9 mouse cellular contexts compared by ENCODE assay signal in the genomic region with DNA sequence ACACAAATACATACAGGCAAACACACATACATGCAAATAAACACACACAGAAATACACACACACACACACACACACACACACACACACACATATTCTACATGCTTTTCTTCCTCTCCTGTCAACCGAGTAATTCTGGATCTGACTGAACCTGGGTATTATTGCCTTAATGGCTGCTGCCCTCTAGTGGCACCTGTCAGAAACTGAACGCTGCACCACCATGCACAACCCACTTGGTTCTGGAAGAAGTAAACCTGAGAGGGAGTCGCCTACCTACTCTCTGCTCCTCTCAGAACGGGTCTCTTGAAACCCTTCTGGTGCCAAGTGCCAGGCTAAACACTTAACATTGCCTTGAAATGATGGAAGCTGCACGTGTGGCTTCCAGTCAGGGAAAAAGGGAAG. TPM values are rescaled to one million over a fixed set of nuclear protein-coding genes. Genes with fewer than 3 reads are reported as not detected.
A peak's percentile ranks its signal among the peaks of the same experiment; 100 is the strongest.
DNase-seq lines count a peak whose midpoint lies in the region; ATAC-seq and TF ChIP-seq lines count a peak whose summit lies in the region.
"Had no signal": no experiment of that assay in that cellular context is flagged by ENCODE, and none has a peak within 500 bp of the region (broad histone marks: within the 10 kb centered on the region; RNA-seq: fewer than 3 reads in every experiment).

No protein-coding gene starts in this region.

- H3K36me3 ChIP-seq in MEL (ENCODE audit: control insufficient read depth in 1 of 2, insufficient read depth in 2 of 2, low read length in 2 of 2), result no peaks in the 10 kb centered on the region
- no peaks in the 10 kb centered on the region for H3K36me3 ChIP-seq in embryonic facial prominence, embryonic 14.5 days (ENCODE audit: control insufficient read depth, insufficient read depth, low read length)
- H3K36me3 ChIP-seq in heart, embryonic 12.5 days, result no peaks in the 10 kb centered on the region
- no peaks in the 10 kb centered on the region for H3K36me3 ChIP-seq in lung, embryonic 16.5 days (ENCODE audit: control insufficient read depth, insufficient read depth, low read length)

- peak; percentile 95 for TF ChIP-seq RAD21 in MEL (IDR thresholded peaks at IDR 0.05; ENCODE audit: low read depth, low read length)

- H3K27me3 ChIP-seq in MEL (ENCODE audit: control insufficient read depth in 1 of 2, insufficient read depth in 2 of 2, low read length in 2 of 2), result peaks cover 0 to 7% of the 10 kb centered on the region in 2 experiments; a peak in 2 of 4 replicates
- H3K27me3 ChIP-seq in embryonic facial prominence, embryonic 14.5 days (replicated peaks; ENCODE audit: control insufficient read depth, insufficient read depth, low read length), result no peaks in the 10 kb centered on the region
- H3K27me3 ChIP-seq in heart, embryonic 12.5 days (replicated peaks), result peaks cover 17% of the 10 kb centered on the region; the same call in 1 of the 2 replicates
- no peaks in the 10 kb centered on the region for H3K27me3 ChIP-seq in lung, embryonic 16.5 days (ENCODE audit: control insufficient read depth, insufficient read depth, low read depth, low read length)

- peak; percentile 85 to 96 (median 90) for TF ChIP-seq CTCF in MEL (IDR thresholded peaks at IDR 0.05 in 2 of 3, conservative IDR thresholded peaks at IDR 0.05 in 1 of 3; ENCODE audit: control insufficient read depth in 1 of 3, insufficient read depth in 1 of 3, low read depth in 2 of 3, low read length in 3 of 3, poor library complexity in 1 of 3, severe bottlenecking in 1 of 3)

- peak; percentile 62 for ATAC-seq in embryonic facial prominence, embryonic 14.5 days (ENCODE audit: low read depth)
- ATAC-seq in heart, embryonic 12.5 days (ENCODE audit: insufficient number of reproducible peaks, low FRiP score), result no peak
- ATAC-seq in lung, embryonic 16.5 days (ENCODE audit: low read depth), result peak; percentile 72

- H3K79me2 ChIP-seq in MEL (ENCODE audit: control insufficient read depth, insufficient read depth, low read length, poor library complexity), result no peaks in the 10 kb centered on the region

- H3K4me1 ChIP-seq in MEL (ENCODE audit: control insufficient read depth in 1 of 2, insufficient read depth in 2 of 2, low read length in 2 of 2), result no peaks in the 10 kb centered on the region
- no peaks in the 10 kb centered on the region for H3K4me1 ChIP-seq in embryonic facial prominence, embryonic 14.5 days (ENCODE audit: control insufficient read depth, insufficient read depth, low read length)
- peaks cover 10% of the 10 kb centered on the region; the same call in 1 of the 2 replicates for H3K4me1 ChIP-seq in heart, embryonic 12.5 days (replicated peaks)
- H3K4me1 ChIP-seq in lung, embryonic 16.5 days (replicated peaks; ENCODE audit: control insufficient read depth, insufficient read depth, low read length), result 0 out of 2 replicates have a peak, but pooled peaks cover 5% of the 10 kb centered on the region

- DNase-seq in MEL (ENCODE audit: low read depth, low spot score), result peak; percentile 83
- DNase-seq in adrenal gland, postnatal 4 days (ENCODE audit: low spot score in 2 of 2), result peak; percentile 34 to 50
- DNase-seq in embryonic facial prominence, embryonic 14.5 days (ENCODE audit: low spot score), result peak; percentile 87
- DNase-seq in layer of hippocampus, postnatal 10 days (ENCODE audit: low spot score in 2 of 2), result peak; percentile 83 to 89
- DNase-seq in retina, embryonic 14.5 days (ENCODE audit: low spot score), result peak; percentile 95
- peak; percentile 68 for DNase-seq in yolk sac, embryonic 10.5 days (ENCODE audit: low spot score)

- TF ChIP-seq POLR2A in MEL (IDR thresholded peaks at IDR 0.05; ENCODE audit: control insufficient read depth in 1 of 2, insufficient read depth in 1 of 2, low read depth in 1 of 2, low read length in 2 of 2, poor library complexity in 1 of 2), result no peak

- no peak overlapping the region for H3K9ac ChIP-seq in MEL (ENCODE audit: control insufficient read depth, low read depth, low read length, poor library complexity, severe bottlenecking)
- no peak overlapping the region for H3K9ac ChIP-seq in embryonic facial prominence, embryonic 14.5 days (ENCODE audit: low read depth, low read length)
- 0 out of 2 replicates have a peak overlapping the region, but pooled peaks have one; percentile 14 for H3K9ac ChIP-seq in heart, embryonic 12.5 days
- no peak overlapping the region for H3K9ac ChIP-seq in lung, embryonic 16.5 days (ENCODE audit: low read length)

- no peak overlapping the region for H3K4me2 ChIP-seq in embryonic facial prominence, embryonic 14.5 days (ENCODE audit: low read depth, low read length)
- H3K4me2 ChIP-seq in heart, embryonic 12.5 days, result no peak overlapping the region
- H3K4me2 ChIP-seq in lung, embryonic 16.5 days (ENCODE audit: low read depth, low read length), result 0 out of 2 replicates have a peak overlapping the region, but pooled peaks have one; percentile 2

- H3K4me3 ChIP-seq in MEL (ENCODE audit: control insufficient read depth in 1 of 2, insufficient read depth in 1 of 2, low read depth in 2 of 2, low read length in 2 of 2), result no peak overlapping the region
- no peak overlapping the region for H3K4me3 ChIP-seq in embryonic facial prominence, embryonic 14.5 days (ENCODE audit: low read depth, low read length)
- no peak overlapping the region for H3K4me3 ChIP-seq in heart, embryonic 12.5 days
- H3K4me3 ChIP-seq in lung, embryonic 16.5 days (ENCODE audit: low read length), result no peak overlapping the region

- no peak for TF ChIP-seq EP300 in MEL (IDR thresholded peaks at IDR 0.05; ENCODE audit: low read depth in 1 of 2, low read length in 2 of 2)

- H3K9me3 ChIP-seq in MEL (replicated peaks; ENCODE audit: insufficient read depth, low read length), result no peaks in the 10 kb centered on the region
- H3K9me3 ChIP-seq in embryonic facial prominence, embryonic 14.5 days (ENCODE audit: control insufficient read depth, low read length), result no peaks in the 10 kb centered on the region
- H3K9me3 ChIP-seq in heart, embryonic 12.5 days (replicated peaks), result no peaks in the 10 kb centered on the region
- H3K9me3 ChIP-seq in lung, embryonic 16.5 days (ENCODE audit: control insufficient read depth, low read length), result no peaks in the 10 kb centered on the region

- no peak overlapping the region for H3K27ac ChIP-seq in MEL (ENCODE audit: control insufficient read depth, low read depth, low read length)
- no peak overlapping the region for H3K27ac ChIP-seq in embryonic facial prominence, embryonic 14.5 days (replicated peaks; ENCODE audit: low read depth, low read length)
- no peak overlapping the region for H3K27ac ChIP-seq in heart, embryonic 12.5 days (ENCODE audit: poor library complexity, severe bottlenecking)
- no peak overlapping the region for H3K27ac ChIP-seq in lung, embryonic 16.5 days (ENCODE audit: low read length)
- H3K27ac ChIP-seq: macrophage had no signal

- WGBS in embryonic facial prominence, embryonic 14.5 days, result 4% methylated on average over 5 of the region's 5 CpGs
- WGBS in heart, embryonic 12.5 days, result 2% methylated on average over 5 of the region's 5 CpGs
- 1% methylated on average over 5 of the region's 5 CpGs for WGBS in lung, embryonic 16.5 days

TF ChIP-seq in MEL, 35 proteins besides CTCF, POLR2A, EP300 and RAD21:
- TF ChIP-seq ZC3H11A (IDR thresholded peaks at IDR 0.05; ENCODE audit: low read depth, low read length), result peak; percentile 91
- no peak for TF ChIP-seq KAT2A (conservative IDR thresholded peaks at IDR 0.05; ENCODE audit: low read depth, low read length)
- no peak for TF ChIP-seq MXI1 (IDR thresholded peaks at IDR 0.05; ENCODE audit: low read depth, low read length)
- TF ChIP-seq HCFC1 (IDR thresholded peaks at IDR 0.05; ENCODE audit: low read depth, low read length), result 0 out of 2 replicates have a peak, but pooled peaks have one; percentile 27
- no peak for TF ChIP-seq CHD1 (IDR thresholded peaks at IDR 0.05; ENCODE audit: low read depth, low read length)
- peak; percentile 93 for TF ChIP-seq SMC3 (IDR thresholded peaks at IDR 0.05; ENCODE audit: low read depth, low read length)

RNA-seq across cellular contexts. Expression of gene Fmod, which starts 11.7 kb away (rescaled TPM):
- total RNA-seq in MEL (2012; rRNA removed), result not detected in 2 replicates
- polyA plus RNA-seq in MEL (2012; ENCODE audit: insufficient read depth in 1 of 2, insufficient read length in 2 of 2, low read depth in 1 of 2, low replicate concordance in 2 of 2, missing spikeins in 1 of 2), result not detected
- total RNA-seq in adrenal gland, postnatal 4 days (2021), result 10 to 100 TPM; 18.5 to 28.1 TPM
- polyA plus RNA-seq in embryonic facial prominence, embryonic 14.5 days (2014; fragmentation: Nextera tagmentation; extraction: Ambion mirVana), result 40.8 and 44.2 TPM in 2 replicates
- 15.7 and 17.5 TPM in 2 replicates for polyA plus RNA-seq in heart, embryonic 12.5 days (2016; fragmentation: Nextera tagmentation; extraction: Ambion mirVana)
- 1 to 10 TPM; 5.3 to 9.5 TPM for total RNA-seq in layer of hippocampus, postnatal 10 days (2021)
- 159 and 191 TPM in 2 replicates for polyA plus RNA-seq in lung, embryonic 16.5 days (2015; fragmentation: Nextera tagmentation; extraction: Ambion mirVana)
- polyA plus RNA-seq: macrophage had no signal

RNA-seq across cellular contexts. Expression of gene Btg2, which starts 30.2 kb away (rescaled TPM):
- 2.1 and 2.7 TPM in 2 replicates for total RNA-seq in MEL (2012; rRNA removed)
- 1 to 10 TPM in 1 of 2 experiments, not detected in 1; 3.6 TPM for polyA plus RNA-seq in MEL (2012; ENCODE audit: insufficient read depth in 1 of 2, insufficient read length in 2 of 2, low read depth in 1 of 2, low replicate concordance in 2 of 2, missing spikeins in 1 of 2)
- total RNA-seq in adrenal gland, postnatal 4 days (2021), result 10 to 100 TPM; 25.6 to 27.8 TPM
- 37.9 and 41.3 TPM in 2 replicates for polyA plus RNA-seq in embryonic facial prominence, embryonic 14.5 days (2014; fragmentation: Nextera tagmentation; extraction: Ambion mirVana)
- 37.8 and 40.4 TPM in 2 replicates for polyA plus RNA-seq in heart, embryonic 12.5 days (2016; fragmentation: Nextera tagmentation; extraction: Ambion mirVana)
- 10 to 100 TPM; 13.1 to 14.3 TPM for total RNA-seq in layer of hippocampus, postnatal 10 days (2021)
- polyA plus RNA-seq in lung, embryonic 16.5 days (2015; fragmentation: Nextera tagmentation; extraction: Ambion mirVana), result 130 and 135 TPM in 2 replicates

Comparison
In these comparisons a context has a peak if more than half of its experiments do, and no peak if none do; other contexts are left out.
1. DNase-seq: peak in every context shown above with its lines; median percentile 95 in retina, embryonic 14.5 days; 87 in embryonic facial prominence, embryonic 14.5 days; 86 in layer of hippocampus, postnatal 10 days; 83 in MEL; 68 in yolk sac, embryonic 10.5 days; 42 in adrenal gland, postnatal 4 days.
2. RNA of gene Fmod, which starts 11.7 kb away (polyA plus RNA-seq): 159 to 191 TPM in lung, embryonic 16.5 days, 40.8 to 44.2 TPM in embryonic facial prominence, embryonic 14.5 days and 15.7 to 17.5 TPM in heart, embryonic 12.5 days; not detected in MEL; every median in the first group is over 10 times any median in the second.